Mouse (Mus musculus): ENCODE results near the gene Cd101.

GRCm38 (mm10) chr3:100997785-100998570 lies 31.4 kb downstream of the Cd101 start:
- no peak for TF ChIP-seq CTCF (IDR thresholded peaks at IDR 0.05; ENCODE audit: borderline replicate concordance, insufficient read depth, low read depth, low read length)
- TF ChIP-seq POLR2A (IDR thresholded peaks at IDR 0.05; ENCODE audit: borderline replicate concordance, insufficient read depth, low read length) = no peak
